Mouse (Mus musculus) kidney, postnatal 25 days (tissue): Measurements from ENCODE around the gene A530032D15Rik.
"Not testable (repeated sequence)": the region's sequence is repeated elsewhere in the genome, so short reads cannot be mapped to it uniquely, and the experiment has no call there.

Experiments used
- DNase-seq, 2 experiments: peaks; one replicate each; pipeline ENCODE4 v3.0.0; 2021; ENCODE audit warnings: mixed read lengths in 2 of 2

A530032D15Rik gene

GRCm38 (mm10) chr1:85034394-85034793 is 75.3 kb downstream of the A530032D15Rik start:
- DNase-seq: not testable (repeated sequence)

GRCm38 (mm10) chr1:85033616-85034015 is 76.0 kb downstream of the A530032D15Rik start:
- DNase-seq: not testable (repeated sequence)
